Mouse (Mus musculus) lung, postnatal 0 days (tissue): ENCODE results near the gene Lrrfip1.

Experiments
- CTCF ChIP-seq: IDR thresholded peaks from 2 replicates; pipeline ENCODE4 v1.5.1; 2016; ENCODE audit warnings: antibody characterized with exemption, mild to moderate bottlenecking
- EP300 ChIP-seq: IDR thresholded peaks from 2 replicates; pipeline ENCODE4 v1.6.1; 2016; ENCODE audit warnings: antibody characterized with exemption, mild to moderate bottlenecking, control low read depth

DNA sequence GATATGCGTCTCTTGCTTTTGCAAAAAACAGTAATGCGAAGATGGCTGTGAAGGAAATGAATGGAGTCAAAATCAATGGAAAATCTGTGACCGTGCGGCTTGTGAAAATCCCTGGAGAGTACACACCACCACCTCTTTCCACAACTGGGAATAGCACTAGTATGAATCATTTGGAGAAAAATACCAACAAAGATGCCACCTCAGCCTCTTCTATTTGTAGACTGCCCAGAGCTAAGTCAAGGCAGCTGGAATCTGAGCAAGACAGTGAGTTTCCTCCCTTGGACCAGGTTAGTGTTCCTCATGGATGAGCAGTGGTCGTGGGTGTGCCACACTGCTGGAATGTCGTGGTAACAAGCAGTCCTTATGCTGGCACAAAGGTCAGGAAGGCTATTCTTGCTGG, 168.3 kb downstream of the Lrrfip1 start:
- no peak for TF ChIP-seq CTCF
- no peak for TF ChIP-seq EP300
